Mouse (Mus musculus): ENCODE data around the gene Moxd1. TPM values are rescaled to one million over a fixed set of nuclear protein-coding genes. Genes with fewer than 3 reads are reported as not detected.
"Not testable (repeated sequence)": the region's sequence is repeated elsewhere in the genome, so short reads cannot be mapped to it uniquely, and the experiment has no call there.

The Moxd1 gene
- polyA plus RNA-seq, 1 experiment from 2014 or later = 29.8 TPM

DNA sequence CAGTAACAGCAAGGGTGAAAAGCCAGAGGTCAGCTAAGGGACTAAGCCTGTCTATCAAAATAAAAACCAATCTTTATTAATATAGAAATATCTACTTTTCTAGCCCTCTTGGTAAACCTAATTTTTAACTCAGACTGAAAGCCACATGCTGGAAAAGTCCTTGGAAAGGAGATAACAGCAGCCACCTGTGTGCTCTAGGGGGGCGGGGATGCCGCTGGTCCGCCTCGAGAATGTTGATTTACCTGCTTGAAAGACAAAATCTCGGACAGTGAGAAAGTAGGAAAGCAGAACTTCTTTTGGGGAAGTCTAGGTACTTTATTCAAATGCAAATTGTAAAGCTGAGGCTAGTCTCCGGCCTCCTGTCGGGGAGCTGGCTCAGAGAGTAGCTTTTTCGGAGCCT is 103.9 kb downstream of the Moxd1 start:
- H3K4me3 ChIP-seq (replicated peaks); ATAC-seq (ENCODE audit: insufficient number of reproducible peaks, low FRiP score, low TSS enrichment, low read depth); H3K9me3 ChIP-seq (replicated peaks); H3K4me1 ChIP-seq; H3K9ac ChIP-seq; H3K27ac ChIP-seq (replicated peaks); H3K27me3 ChIP-seq; H3K36me3 ChIP-seq; H3K4me2 ChIP-seq (replicated peaks): not testable (repeated sequence)
- WGBS = 57% methylated on average over 8 of the region's 8 CpGs

DNA sequence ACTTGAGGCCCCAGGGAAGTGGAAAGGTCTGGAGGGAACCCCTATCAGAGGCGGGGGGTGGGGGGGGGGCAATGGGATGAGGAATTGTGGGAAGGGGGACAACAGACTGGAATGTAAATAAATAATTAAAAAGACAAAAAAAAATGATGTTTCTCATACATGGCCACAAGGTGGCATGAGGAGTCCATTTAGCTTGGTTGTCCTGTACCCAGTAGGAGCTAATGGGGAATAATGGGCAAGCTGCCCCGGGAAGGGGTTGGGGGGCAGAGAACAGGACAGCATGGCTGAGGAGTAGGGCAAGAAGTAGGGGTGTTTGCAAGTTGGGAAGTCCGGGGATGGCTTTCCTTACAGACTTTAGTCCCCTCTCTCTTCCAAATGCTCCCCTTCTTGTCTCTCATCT is 109.5 kb downstream of the Moxd1 start:
- Histone ChIP-seq H3K9me3 (replicated peaks) (no peaks in the 10 kb centered on the region), H3K4me2 (replicated peaks) (no peak overlapping the region), H3K4me3 (replicated peaks) (no peak overlapping the region), H3K36me3 (no peaks in the 10 kb centered on the region), H3K9ac (no peak overlapping the region), H3K4me1 (peaks cover 5% of the 10 kb centered on the region; the same call in 1 of the 2 replicates), H3K27me3 (no peaks in the 10 kb centered on the region), H3K27ac (replicated peaks) (peak overlapping the region; percentile 55; the same call in 1 of the 2 replicates)
- WGBS = 59% methylated on average over 3 of the region's 3 CpGs
- no peak for ATAC-seq (ENCODE audit: insufficient number of reproducible peaks, low FRiP score, low TSS enrichment, low read depth)

DNA sequence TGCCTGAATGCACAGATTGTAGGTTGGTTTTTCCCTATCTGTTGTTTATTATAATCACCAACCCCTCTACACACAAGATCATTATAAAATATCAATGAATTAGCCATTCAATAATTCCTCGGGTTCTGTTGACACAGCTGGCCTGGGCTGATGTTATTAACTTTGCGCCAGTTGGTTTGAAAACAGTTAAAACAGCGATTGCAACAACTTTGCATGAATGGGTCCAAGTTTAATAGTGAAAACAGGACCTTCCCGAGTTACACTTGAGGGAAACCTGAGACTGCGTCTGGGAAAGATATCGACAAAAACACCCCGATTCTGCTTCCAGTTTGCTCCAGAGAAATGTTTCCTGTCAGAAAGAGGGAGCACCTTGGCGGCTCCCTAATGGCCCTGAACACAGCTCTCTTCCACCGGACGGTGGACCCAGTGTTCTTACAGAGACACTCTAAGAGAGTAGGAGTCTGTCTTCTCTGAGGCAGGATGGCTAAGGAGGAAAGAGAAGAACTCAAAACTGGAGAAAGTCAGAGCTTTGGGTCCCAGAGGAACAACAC is 116.4 kb downstream of the Moxd1 start:
- H3K36me3 ChIP-seq = no peaks in the 10 kb centered on the region
- H3K27me3 ChIP-seq = no peaks in the 10 kb centered on the region
- peak overlapping the region; percentile 83 for H3K27ac ChIP-seq (replicated peaks)
- no peak overlapping the region for H3K9ac ChIP-seq
- H3K4me1 ChIP-seq = peaks cover 22% of the 10 kb centered on the region
- no peak for ATAC-seq (ENCODE audit: insufficient number of reproducible peaks, low FRiP score, low TSS enrichment, low read depth)
- WGBS = 66% methylated on average over 10 of the region's 10 CpGs
- no peaks in the 10 kb centered on the region for H3K9me3 ChIP-seq (replicated peaks)
- H3K4me2 ChIP-seq (replicated peaks) = no peak overlapping the region
- no peak overlapping the region for H3K4me3 ChIP-seq (replicated peaks)

DNA sequence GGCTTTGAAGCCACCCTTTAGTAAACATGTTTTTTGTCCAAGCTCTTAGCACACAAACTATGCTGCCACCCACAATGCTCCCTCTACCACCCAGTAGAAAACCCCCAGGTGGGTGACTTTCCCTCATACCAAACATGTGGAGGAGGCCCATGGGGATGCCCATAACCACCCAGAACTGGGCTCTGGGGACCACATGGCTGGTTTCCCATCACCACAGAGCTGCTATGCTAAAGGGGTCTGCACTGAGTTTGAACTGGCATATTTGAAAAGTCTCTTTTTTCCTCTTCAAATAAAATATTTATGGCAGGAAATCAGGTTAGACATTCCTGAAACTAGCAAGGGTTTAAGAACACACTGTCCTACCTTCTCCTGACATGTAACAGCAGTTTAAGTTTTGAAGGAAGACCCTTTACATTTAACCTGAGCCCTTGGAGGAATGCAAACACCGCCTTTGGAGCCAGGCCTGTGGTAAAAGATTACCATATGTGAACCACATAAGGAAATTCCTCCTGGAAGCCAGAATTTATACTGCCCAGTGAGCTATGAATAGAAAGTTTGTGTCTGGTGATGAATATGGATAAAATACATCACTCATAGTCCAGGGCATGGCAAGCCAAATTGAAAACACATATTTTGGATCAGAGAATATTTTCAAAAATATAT is 117.4 kb downstream of the Moxd1 start:
- ATAC-seq (ENCODE audit: insufficient number of reproducible peaks, low FRiP score, low TSS enrichment, low read depth) = peak; percentile 63
- Histone ChIP-seq H3K27me3 (no peaks in the 10 kb centered on the region), H3K4me2 (replicated peaks) (no peak overlapping the region), H3K36me3 (no peaks in the 10 kb centered on the region), H3K9ac (no peak overlapping the region), H3K4me1 (peaks cover 22% of the 10 kb centered on the region), H3K9me3 (replicated peaks) (no peaks in the 10 kb centered on the region), H3K27ac (replicated peaks) (peak overlapping the region; percentile 90), H3K4me3 (replicated peaks) (no peak overlapping the region)
- WGBS = 32% methylated on average over 1 of the region's 1 CpGs

DNA sequence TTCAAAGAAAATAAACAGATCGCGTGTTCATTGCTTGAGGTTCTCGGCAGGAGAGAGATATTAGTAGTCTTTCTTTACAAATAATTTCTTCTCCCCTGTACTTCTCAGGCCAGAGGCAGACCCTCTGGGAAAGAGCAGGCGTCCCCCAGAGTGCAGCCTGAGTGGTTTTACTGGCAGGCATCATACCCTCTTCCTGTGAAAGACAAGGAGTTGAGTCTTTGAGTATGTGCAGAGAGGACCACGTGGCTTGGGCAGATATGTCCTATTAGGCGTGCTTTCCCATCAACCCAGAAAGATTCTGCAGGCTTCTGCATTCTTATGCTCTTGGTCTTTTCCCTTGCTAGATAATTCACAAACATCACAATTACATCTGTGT is 117.9 kb downstream of the Moxd1 start:
- 39% methylated on average over 6 of the region's 6 CpGs for WGBS
- Histone ChIP-seq H3K36me3 (no peaks in the 10 kb centered on the region), H3K4me3 (replicated peaks) (no peak overlapping the region), H3K9ac (no peak overlapping the region), H3K27me3 (no peaks in the 10 kb centered on the region), H3K9me3 (replicated peaks) (no peaks in the 10 kb centered on the region), H3K4me2 (replicated peaks) (no peak overlapping the region), H3K27ac (replicated peaks) (peak overlapping the region; percentile 90), H3K4me1 (peaks cover 22% of the 10 kb centered on the region)
- peak; percentile 42 for ATAC-seq (ENCODE audit: insufficient number of reproducible peaks, low FRiP score, low TSS enrichment, low read depth)

DNA sequence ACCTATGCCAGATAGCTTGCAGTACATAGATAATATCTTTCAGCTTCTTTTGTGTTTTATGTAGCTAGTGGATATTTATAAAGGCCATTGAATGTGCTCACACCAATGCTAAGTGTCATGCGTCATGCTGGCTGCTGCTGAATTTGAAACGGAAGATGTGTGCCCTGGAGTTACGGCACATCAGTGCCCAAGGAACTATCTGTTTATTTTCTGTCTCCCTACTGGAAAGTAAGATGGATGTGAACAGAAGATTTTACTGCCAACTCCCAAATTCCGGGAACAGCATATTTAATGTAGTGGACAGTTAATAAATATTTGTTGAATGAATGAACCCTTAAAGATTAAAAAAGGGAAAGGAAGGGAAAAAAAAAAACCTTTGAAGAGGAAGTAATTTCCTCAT is 119.8 kb downstream of the Moxd1 start:
- Histone ChIP-seq H3K9ac (no peak overlapping the region), H3K4me1 (peaks cover 17% of the 10 kb centered on the region), H3K4me2 (replicated peaks) (no peak overlapping the region), H3K9me3 (replicated peaks) (no peaks in the 10 kb centered on the region), H3K4me3 (replicated peaks) (no peak overlapping the region), H3K27me3 (no peaks in the 10 kb centered on the region), H3K27ac (replicated peaks) (0 out of 2 replicates have a peak overlapping the region, but pooled peaks have one; percentile 28), H3K36me3 (no peaks in the 10 kb centered on the region)
- no peak for ATAC-seq (ENCODE audit: insufficient number of reproducible peaks, low FRiP score, low TSS enrichment, low read depth)
- 71% methylated on average over 4 of the region's 4 CpGs for WGBS

Other genes with a start within 250 kb of the Moxd1 start
- gene Taar6, start 237.9 kb upstream of the Moxd1 start, polyA plus RNA-seq (2015; fragmentation: Nextera tagmentation; extraction: Ambion mirVana) = not detected in 2 replicates
- gene Taar7a, start 230.0 kb upstream of the Moxd1 start, polyA plus RNA-seq (2015; fragmentation: Nextera tagmentation; extraction: Ambion mirVana) = not detected in 2 replicates
- 0.15 TPM in 1 of 2 replicates, not detected in the other for gene Taar7b, start 223.6 kb upstream of the Moxd1 start, polyA plus RNA-seq (2015; fragmentation: Nextera tagmentation; extraction: Ambion mirVana)
- 0.27 and 0.37 TPM in 2 replicates for gene Taar7d, start 196.3 kb upstream of the Moxd1 start, polyA plus RNA-seq (2015; fragmentation: Nextera tagmentation; extraction: Ambion mirVana)
- gene Taar7e, start 185.9 kb upstream of the Moxd1 start, polyA plus RNA-seq (2015; fragmentation: Nextera tagmentation; extraction: Ambion mirVana) = not detected in 2 replicates
- gene Taar7f, start 174.0 kb upstream of the Moxd1 start, polyA plus RNA-seq (2015; fragmentation: Nextera tagmentation; extraction: Ambion mirVana) = not detected in 2 replicates
- gene Taar8a, start 147.0 kb upstream of the Moxd1 start, polyA plus RNA-seq (2015; fragmentation: Nextera tagmentation; extraction: Ambion mirVana) = not detected in 2 replicates
- not detected in 2 replicates for gene Taar8b, start 131.2 kb upstream of the Moxd1 start, polyA plus RNA-seq (2015; fragmentation: Nextera tagmentation; extraction: Ambion mirVana)
- gene Taar8c, start 121.6 kb upstream of the Moxd1 start, polyA plus RNA-seq (2015; fragmentation: Nextera tagmentation; extraction: Ambion mirVana) = not detected in 2 replicates
- not detected in 2 replicates for gene Taar9, start 114.0 kb upstream of the Moxd1 start, polyA plus RNA-seq (2015; fragmentation: Nextera tagmentation; extraction: Ambion mirVana)
- gene Stx7, start 74.2 kb upstream of the Moxd1 start, polyA plus RNA-seq (2015; fragmentation: Nextera tagmentation; extraction: Ambion mirVana) = 70.1 and 73.2 TPM in 2 replicates

Measured in embryonic facial prominence, embryonic 15.5 days (tissue).